Mouse (Mus musculus): Measurements from ENCODE around the gene Oca2. TPM values are rescaled to one million over a fixed set of nuclear protein-coding genes. Genes with fewer than 3 reads are reported as not detected.

The Oca2 gene
- polyA plus RNA-seq (2012; rRNA removed) = not detected in 2 replicates

DNA sequence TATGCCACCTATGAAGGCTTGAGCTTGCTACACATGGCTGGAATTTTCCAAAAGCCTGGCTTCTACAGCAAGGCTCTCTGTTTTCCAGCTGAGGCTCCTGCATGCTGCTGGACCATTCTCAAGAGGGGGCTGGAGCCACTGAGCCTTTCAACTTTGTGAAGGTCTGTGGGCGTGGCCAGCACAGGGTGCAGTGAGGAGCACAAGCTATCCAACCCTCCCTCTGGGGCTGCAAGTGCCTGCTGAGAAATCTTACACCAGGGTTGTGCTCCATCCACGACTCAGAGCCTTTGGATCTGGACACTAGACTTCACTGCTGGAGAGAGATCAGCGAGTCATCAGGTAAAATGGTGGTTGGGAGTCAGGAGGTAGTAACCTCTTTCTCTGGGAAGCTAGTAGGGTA is at the start of gene Oca2:
Gene Oca2, plus strand, starts transcription at position 218 of the 400 bp plus-strand sequence.
- DNase-seq (ENCODE audit: low read depth) = no peak

DNA sequence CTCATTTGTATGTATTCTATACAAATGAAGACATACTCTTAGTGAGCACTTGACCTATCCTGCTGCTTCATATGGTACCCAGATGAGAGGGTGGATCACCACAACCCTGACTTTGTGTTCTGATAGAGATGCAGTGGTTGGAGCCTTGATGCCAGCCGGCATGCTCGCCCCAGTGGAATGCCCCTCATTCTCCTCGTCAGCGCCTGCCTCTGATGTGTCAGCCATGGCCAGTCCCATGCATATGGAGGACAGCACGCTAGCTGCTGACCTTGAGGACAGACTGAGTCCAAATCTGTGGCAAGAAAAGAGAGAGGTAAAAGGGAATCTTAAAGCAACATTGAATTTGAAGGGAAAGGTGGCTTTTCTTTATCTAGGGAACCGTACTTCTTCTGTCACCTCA is 48.5 kb upstream of the Oca2 start:
- no peak for DNase-seq (ENCODE audit: low read depth)

DNA sequence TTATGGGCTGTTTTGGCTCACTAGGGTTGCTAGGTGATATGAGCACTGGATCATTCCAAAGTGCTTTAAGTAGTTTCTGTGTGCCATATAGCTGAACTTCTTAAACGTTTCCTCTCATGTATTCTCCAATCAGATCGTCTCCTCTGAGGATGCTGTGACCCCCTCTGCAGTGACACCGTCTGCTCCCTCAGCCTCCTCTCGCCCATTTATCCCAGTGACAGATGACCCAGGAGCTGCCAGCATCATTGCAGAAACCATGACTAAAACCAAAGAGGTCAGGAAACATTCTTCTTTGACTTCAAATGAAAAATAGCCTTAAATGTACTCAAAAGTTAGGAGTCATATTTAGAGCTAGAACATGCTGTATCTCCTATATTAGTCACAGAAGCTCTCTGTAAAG is 47.9 kb upstream of the Oca2 start:
- DNase-seq (ENCODE audit: low read depth) = no peak

DNA sequence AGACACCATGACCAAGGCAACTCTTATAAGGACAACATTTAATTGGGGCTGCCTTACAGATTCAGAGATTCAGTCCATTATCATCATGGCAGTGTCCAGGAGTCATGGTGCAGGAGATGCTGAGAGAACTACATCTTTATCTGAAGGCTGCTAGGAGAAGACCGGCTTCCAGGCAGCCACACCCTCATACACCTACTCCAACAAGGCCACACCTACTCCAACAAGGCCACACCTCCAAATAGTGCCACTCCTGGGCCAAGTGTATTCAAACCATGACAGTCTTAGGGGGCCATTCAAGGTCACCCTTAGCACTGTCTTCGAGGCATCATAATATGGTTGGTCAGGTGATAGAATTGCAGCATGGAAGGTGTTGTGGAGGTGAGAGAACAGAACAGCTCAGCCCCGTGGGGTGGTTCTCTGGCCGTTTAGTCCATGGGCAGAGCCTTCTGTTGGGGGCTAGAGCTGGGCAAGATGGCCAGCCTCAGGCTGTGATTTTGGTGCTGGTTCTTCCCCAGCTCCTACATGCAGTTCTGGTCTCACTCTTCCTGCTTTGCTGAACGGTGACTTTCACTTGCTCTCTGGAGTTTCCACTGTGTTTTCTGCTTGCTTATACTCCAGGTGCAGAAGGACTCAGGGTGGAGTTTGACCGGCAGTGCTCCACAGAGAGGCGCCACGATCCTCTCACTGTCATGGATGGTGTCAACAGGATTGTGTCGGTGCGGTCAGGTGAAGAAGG is 37.9 kb upstream of the Oca2 start:
- DNase-seq (ENCODE audit: low read depth) = no peak

- DNase-seq (ENCODE audit: low read depth) = no peak
Observed at GRCm38 (mm10) chr7:56202843-56203242, 36.7 kb upstream of the Oca2 start.

DNA sequence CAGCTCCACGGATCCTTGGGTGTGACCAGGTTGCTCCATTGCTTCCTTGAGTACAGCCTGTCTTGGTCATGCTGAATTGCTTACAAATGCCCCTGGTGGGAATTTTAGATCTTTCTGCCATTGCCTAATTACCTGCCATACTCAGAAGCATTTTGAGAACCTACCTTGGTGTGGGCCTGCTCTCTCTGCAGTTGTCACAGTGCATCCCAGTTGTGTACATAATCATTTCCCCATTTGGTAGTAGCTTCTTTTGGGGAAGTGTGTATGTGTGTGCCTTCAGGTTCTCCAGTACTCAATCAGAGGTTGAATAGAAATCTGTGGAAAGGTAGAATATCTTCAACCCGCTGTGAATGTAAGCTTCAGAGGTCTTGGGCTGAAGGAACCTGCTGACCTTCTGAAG is 36.3 kb upstream of the Oca2 start:
- DNase-seq (ENCODE audit: low read depth) = no peak

- no peak for DNase-seq (ENCODE audit: low read depth)
Observed at GRCm38 (mm10) chr7:56204877-56205276, 34.7 kb upstream of the Oca2 start.

GRCm38 (mm10) chr7:56220811-56221210 is 18.7 kb upstream of the Oca2 start:
- DNase-seq (ENCODE audit: low read depth) = no peak

DNA sequence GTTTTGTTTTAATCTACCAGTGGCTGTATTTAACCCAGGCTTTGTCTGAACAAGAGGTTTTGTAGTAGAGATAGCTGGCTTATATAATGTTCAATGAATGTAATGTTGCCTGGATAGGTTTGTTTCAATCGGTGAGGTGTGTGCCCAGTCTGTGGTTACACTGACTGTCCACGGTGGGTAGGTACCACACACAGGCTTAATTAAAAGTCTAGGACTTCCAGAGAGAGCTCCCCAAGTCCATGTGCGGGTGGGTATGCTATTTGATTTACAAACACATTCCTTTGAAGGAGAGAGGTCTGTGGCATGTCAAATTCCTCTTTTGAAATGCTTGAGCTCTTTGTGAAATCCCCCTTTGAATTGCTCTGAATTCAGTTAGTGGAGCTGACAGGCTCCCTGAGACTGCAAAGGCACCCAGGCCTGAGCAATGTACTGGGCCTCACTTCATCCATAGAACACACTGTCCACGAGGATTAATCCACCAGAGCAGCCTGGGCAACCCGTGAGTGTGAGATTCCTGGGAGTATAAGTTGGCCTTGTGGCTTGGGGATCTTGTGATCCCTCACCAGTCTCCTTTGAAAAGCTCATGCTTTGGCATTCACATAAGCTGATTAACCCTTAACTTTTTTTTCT is 3.7 kb upstream of the Oca2 start:
- DNase-seq (ENCODE audit: low read depth) = no peak

DNA sequence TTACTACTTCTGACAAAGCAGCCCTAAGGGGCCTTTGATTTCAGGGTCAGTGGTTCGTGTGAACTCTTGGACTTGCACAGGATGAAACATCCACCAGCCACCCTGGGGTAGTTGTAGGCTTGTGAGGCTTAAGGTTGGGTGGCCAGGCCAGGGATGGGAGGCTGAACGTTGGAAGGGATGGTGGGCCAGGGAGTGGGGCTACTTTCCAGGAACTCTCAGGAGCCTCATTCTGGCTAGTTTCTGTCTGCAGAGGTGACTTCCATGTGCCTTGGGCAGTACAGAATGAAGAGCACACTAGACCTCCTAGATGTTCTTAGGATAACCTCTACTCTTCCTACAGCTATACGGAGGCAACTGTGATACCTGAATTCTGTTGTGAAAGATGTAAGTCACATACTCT is 2.9 kb upstream of the Oca2 start:
- no peak for DNase-seq (ENCODE audit: low read depth)

- DNase-seq (ENCODE audit: low read depth) = no peak
Observed at GRCm38 (mm10) chr7:56254568-56254967, 15.0 kb downstream of the Oca2 start.

- DNase-seq (ENCODE audit: low read depth) = no peak
Observed at GRCm38 (mm10) chr7:56257875-56258441, 18.4 kb downstream of the Oca2 start.

GRCm38 (mm10) chr7:56277506-56277905 is 37.9 kb downstream of the Oca2 start:
- no peak for DNase-seq (ENCODE audit: low read depth)

DNA sequence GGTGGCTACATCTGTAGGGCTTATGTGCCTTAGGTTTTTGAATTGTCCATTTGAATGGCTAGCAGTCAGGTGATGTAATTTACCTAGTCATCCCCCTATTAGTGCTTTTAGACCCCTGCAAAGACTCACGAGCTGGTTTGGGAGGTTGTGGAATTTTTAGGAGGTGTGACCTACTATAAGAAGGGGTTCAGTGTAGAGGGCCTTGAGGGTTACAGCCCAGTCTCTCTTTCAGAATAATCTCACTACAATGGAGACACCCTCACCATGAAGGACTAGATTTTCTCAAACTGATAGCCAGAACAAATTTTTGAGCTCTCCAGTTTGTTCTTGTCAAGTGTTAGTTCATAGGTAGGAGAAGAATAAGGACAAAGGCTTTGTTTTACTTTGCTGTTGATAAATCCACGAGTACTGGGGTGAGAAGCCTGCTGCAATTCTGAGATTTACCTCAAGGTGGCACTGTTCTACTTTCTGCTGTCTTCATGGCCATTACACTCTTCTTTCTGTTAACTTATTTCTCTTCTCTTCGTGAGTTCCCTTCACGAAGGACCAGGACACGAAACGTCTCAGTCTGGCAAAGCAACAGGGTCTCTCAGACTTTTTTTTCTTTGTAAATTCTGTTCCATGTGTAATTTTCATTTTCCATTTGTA is 52.0 kb downstream of the Oca2 start:
- peak; percentile 1 for DNase-seq (ENCODE audit: low read depth)

DNA sequence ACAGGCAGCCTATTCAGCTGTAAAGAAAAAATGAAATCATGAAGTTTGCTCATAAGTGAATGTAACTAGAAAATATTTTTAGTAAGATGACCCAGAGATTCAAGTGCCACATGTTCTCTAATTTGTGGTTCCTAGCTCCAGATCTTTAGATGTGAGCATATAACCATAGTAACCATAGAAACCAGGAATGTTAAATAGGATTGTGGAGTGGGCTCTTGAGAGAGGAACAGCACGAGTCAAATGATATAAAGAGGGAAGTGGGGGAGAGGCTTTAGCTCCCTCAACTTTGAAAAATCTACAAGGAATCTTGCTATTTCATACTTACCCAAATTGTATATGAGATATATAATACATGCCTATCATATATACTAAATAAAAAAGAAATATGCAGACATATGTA is 64.8 kb downstream of the Oca2 start:
- no peak for DNase-seq (ENCODE audit: low read depth)

DNA sequence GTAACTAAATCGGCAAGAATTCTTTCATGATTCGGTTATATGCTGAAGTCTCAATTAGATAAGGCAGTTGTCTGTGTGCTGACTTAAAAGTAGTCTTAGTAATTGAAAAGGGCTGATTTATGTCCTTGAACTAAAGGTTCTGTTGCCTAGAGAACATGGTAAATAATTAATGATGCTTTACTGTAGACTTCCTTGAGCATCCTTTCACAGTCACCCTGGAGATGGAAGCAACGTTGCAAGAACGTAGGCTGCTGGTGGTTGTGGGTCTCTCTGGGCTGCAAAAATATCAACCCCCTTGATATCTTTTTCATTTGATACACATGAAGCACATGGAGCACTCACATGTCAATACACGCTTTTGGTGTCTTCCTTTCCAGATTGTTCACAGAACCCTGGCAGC is 74.8 kb downstream of the Oca2 start:
- no peak for DNase-seq (ENCODE audit: low read depth)

DNA sequence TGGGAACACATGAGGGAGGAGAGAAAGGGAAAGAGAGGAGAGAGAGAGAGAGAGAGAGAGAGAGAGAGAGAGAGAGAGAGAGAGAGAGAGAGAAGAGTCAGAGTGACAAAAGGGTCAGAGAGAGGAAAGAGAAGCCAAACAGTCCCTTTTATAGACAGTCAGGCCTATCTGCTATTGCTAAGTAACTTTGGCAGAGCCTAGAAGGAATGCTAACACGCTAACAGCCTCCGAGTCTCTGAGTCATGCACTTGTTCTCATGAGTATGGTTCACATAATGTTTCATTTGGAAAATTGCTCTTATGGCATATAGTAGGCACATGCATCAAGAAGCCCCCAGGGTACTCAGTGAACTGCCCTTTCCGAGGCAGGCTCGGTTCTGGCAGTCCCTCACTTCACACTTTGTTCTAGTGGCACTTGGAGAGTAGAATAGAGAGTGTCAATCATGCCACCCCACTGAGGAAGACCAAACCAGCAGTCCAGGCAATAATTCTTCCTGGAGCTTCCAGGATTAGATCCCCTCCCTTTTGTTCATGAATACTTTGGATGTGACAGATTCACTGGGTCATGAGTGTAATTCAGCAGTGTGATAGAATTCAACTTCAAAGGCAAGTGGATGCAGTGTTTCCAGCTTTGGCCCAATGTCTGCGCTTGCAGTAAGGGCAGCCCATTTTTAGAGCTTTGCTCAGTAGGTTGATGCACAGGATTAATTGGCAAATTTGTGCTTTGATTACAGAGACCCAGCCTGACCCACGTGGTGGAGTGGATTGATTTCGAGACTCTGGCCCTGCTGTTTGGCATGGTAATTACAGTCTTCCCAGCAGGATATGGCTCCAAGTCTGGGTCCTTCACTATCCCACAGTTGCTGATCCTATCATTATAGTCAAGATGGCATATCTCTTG is 76.3 kb downstream of the Oca2 start:
- no peak for DNase-seq (ENCODE audit: low read depth)

DNA sequence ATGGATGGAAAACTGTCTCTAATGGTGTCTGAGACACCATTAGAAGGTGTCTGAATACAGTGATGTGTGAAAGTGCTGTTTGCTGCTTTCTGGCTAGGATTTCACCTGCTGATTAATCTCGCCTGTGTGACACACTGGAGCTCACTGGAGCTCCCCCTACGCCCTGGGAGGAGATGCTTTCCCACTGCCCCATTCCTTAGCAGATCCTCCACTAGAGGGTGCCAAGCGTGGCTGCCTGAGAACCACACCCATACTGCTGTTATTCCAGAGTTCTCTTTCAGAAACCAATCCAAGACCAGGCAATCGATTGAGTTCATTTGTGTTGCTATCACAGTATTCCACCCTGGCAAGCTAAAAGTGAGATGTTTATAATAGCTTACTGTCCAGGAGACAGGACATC is 88.2 kb downstream of the Oca2 start:
- no peak for DNase-seq (ENCODE audit: low read depth)

- no peak for DNase-seq (ENCODE audit: low read depth)
Observed at GRCm38 (mm10) chr7:56348528-56348927, 109.0 kb downstream of the Oca2 start.

DNA sequence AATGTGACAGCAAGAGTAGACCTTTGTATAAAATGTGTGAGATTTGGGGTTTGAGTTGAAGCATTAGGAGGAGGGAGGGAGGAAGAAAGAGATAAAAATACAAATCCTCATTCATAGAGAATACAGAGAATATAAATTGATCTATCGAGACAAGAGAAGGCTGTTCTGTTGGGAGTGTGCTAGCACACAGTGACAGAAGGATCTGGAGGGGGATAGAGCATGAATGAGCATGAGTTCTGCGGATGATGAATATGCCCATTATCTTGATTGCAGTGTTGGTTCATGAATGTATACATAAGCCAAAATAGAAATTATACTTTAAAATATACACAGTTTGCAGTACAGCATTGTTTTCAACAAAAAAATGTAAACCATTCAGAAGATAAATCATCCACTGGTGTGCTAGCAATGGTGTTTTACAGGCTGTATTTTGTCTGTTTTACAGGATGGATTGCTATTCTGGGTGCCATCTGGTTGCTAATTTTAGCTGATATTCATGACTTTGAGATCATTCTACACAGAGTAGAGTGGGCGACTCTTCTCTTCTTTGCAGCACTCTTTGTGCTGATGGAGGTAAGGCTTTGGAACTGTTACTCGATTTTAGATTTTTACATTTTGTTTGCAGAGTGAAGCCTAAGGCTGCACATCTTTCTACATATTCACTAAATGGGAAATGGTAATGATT is 117.2 kb downstream of the Oca2 start:
- no peak for DNase-seq (ENCODE audit: low read depth)

DNA sequence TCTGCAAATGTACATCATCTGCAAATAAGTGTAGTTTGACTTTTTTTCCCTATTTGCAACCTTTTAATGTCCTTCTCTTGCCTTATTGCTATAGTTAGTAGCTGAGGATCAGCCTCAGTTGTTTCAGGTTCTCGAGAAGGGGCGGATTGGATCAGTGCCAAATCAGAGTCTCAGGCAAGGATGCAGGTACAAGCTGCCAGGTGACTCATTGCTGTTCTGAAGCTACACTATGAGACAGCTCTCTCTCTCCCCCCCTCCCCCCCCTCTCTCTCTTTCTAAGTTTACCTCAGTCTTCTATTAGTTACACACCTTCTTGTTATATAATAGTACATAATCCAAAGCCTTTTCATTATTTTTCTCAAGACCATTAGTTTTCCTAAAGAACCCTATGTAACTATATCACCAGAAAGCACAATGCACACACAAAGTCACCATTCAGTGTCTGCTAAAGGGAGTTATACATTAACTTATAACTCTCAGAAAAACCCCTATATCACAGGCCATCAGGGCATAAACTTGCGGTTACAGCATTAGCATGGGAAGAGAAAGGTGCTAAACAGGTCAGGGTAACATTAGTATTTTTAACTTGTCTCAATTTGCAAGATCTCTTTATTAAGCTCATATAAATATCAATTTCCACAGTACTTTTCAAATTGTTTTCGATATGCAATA is 142.3 kb downstream of the Oca2 start:
- no peak for DNase-seq (ENCODE audit: low read depth)

Data from gonadal fat pad, adult 2 months (tissue).